Mouse (Mus musculus): ENCODE results near the gene Wdfy4. TPM values are rescaled to one million over a fixed set of nuclear protein-coding genes. Genes with fewer than 3 reads are reported as not detected.

Gene Wdfy4
- polyA plus RNA-seq, 1 experiment: 0.48 TPM

DNA sequence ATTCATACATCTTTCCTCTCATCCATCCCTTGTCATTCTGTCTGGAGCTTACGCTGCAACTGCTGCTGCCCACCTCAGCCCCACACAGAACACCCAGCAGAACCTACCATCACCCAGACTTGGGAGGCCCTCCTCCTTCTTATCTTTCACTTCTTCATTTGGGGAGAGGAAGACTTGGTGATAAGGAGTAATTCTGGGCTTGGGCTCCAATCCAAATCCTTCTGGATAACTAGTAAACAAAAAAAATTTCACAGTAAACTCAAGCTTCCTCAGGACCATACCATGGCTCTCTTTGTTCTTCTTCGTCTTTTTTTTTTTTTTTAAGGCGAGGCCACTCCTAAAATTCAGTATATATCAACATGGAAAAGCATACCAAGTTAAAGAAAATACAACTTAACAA, 112.0 kb downstream of the Wdfy4 start:
- Histone ChIP-seq H3K4me3 (ENCODE audit: insufficient read depth, low read depth, low read length) (no peak overlapping the region), H3K4me1 (ENCODE audit: control insufficient read depth, insufficient read depth, insufficient read length, low read length) (no peaks in the 10 kb centered on the region), H3K27ac (replicated peaks; ENCODE audit: low read depth, low read length) (no peak overlapping the region)

DNA sequence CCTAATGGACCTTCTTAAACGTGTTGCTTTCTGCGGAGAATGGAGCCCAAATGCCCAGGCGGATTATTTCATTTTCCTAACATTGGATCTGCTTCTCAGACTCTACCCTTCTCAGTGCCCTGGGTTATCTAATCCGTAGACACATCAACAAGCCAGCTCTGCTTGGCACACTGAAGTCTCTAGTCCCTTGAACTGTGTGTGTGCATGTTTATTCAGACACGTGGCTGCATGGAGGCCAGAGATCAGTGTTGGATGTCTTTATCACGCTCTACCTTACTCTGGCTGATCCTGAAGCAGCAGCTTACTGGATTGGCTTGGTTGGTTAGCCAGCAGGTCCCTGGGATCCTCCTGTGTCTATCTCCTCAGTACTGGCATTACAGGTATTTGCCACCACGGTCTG, 113.0 kb downstream of the Wdfy4 start:
- no peaks in the 10 kb centered on the region for H3K4me1 ChIP-seq (ENCODE audit: control insufficient read depth, insufficient read depth, insufficient read length, low read length)
- no peak overlapping the region for H3K4me3 ChIP-seq (ENCODE audit: insufficient read depth, low read depth, low read length)
- H3K27ac ChIP-seq (replicated peaks; ENCODE audit: low read depth, low read length): no peak overlapping the region

DNA sequence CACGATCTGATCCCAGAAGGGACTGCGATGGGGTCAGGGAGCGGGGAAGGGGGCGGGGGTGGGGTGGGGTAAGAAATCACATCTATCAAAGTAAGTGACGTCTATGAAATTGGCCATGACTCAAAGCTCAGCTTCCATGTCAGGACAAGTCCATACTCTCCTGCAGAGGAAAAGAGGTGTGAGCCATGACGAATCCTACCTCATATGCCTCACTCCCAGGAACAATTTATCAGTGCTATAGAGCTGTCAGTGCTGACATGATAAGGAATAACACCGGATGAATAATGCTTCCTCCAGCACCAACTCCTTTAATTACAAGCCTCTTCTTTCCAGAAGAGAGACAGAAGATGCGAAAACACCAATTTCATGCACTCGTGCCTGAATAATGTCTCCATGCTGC, 117.6 kb downstream of the Wdfy4 start:
- H3K4me1 ChIP-seq (ENCODE audit: control insufficient read depth, insufficient read depth, insufficient read length, low read length): no peaks in the 10 kb centered on the region
- H3K27ac ChIP-seq (replicated peaks; ENCODE audit: low read depth, low read length): no peak overlapping the region
- no peak overlapping the region for H3K4me3 ChIP-seq (ENCODE audit: insufficient read depth, low read depth, low read length)

DNA sequence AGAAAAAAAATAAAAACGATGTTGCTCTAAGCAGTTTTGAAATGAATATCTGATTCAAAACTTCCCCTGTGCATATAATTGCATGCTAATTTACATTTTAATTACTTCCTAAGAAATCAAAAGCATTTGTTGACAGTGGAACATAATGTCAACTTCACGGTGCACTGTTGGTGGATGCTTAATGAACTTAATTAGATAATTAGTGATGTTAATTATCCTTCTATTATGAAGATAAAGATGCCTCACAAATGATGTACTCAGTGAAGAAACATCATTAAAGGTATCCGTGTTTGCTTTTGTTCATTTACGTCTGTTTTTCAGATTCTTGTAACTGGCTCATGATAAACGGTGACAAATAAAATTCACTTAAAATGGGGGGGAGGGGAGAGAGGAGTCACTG, 122.3 kb downstream of the Wdfy4 start:
- no peak overlapping the region for H3K4me3 ChIP-seq (ENCODE audit: insufficient read depth, low read depth, low read length)
- no peak overlapping the region for H3K27ac ChIP-seq (replicated peaks; ENCODE audit: low read depth, low read length)
- H3K4me1 ChIP-seq (ENCODE audit: control insufficient read depth, insufficient read depth, insufficient read length, low read length): no peaks in the 10 kb centered on the region

DNA sequence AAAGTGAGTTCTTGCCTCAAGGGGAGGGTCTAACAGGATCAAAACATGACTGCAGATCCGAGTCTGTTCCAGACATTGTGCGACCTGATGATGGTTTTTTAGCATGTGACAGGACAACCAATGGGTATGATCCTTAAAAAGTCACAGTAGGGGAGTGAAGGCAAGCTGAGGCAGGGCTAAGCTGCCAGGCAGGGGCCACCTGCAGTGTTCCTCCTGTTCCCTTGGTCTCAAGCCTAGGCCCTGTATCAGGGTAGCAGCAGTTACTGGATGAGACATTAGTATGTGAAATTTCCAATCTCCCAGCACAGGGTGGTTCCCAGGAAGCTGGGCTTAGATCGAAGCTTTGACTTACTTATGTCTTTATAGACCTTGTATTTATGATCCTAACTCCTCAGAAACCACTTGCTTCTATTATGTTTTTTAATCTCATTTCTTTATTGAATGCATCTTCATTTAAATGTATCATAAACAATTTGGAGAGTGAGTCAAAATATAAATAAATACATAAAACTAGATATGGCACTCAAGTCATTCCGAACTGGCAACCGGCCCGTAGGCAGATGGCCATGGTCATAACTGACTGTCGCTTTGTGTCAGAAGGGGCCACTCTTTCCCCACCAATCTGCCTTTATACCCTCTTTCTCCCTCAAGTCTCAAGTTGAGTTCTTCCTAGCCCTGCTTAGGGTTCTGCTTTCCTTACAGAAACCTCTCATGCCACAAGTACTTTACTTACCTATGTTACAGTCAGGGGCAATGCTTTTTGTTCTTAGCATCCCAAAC, 126.2 kb downstream of the Wdfy4 start:
- Histone ChIP-seq H3K4me3 (ENCODE audit: insufficient read depth, low read depth, low read length) (no peak overlapping the region), H3K4me1 (ENCODE audit: control insufficient read depth, insufficient read depth, insufficient read length, low read length) (no peaks in the 10 kb centered on the region), H3K27ac (replicated peaks; ENCODE audit: low read depth, low read length) (no peak overlapping the region)

DNA sequence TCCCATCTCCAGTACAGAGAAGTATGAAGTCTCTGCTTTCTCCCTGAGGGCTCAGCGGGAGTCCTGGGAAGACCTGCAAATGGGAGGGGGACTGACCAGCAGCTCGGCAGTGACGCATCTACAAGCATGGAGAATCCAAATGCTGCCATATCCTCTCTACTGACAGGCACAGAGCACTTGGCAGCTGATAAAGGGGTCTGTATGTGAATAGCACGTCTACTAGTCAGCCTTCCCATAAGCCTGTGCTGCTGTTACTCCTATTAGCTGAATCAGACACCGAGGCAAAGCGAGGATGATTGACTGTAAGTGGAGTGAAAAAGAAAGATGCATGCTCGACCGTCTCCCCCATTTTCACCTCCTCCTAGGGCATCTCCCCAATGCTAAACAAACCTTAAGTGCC, 131.9 kb downstream of the Wdfy4 start:
- no peaks in the 10 kb centered on the region for H3K4me1 ChIP-seq (ENCODE audit: control insufficient read depth, insufficient read depth, insufficient read length, low read length)
- no peak overlapping the region for H3K27ac ChIP-seq (replicated peaks; ENCODE audit: low read depth, low read length)
- no peak overlapping the region for H3K4me3 ChIP-seq (ENCODE audit: insufficient read depth, low read depth, low read length)

DNA sequence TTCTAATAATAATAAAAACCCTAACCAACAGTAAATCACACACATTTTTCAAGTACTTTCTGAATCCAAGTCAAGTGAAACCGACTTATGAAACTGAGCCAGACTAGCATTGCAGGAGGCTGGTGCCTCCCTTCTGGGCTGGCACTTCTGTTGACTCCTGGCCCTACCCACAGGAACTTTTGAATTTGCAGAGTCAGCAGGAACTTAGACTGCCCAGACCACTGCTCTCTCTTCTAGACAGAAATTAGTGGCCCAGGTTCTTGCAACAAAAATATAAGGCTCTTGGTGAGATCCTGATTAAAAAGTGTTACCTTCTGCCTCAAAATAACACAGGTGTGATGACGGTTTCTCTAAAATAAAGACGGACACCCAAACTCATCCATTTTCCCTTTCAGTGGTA, 140.1 kb downstream of the Wdfy4 start:
- H3K27ac ChIP-seq (replicated peaks; ENCODE audit: low read depth, low read length): no peak overlapping the region
- H3K4me1 ChIP-seq (ENCODE audit: control insufficient read depth, insufficient read depth, insufficient read length, low read length): no peaks in the 10 kb centered on the region
- no peak overlapping the region for H3K4me3 ChIP-seq (ENCODE audit: insufficient read depth, low read depth, low read length)

DNA sequence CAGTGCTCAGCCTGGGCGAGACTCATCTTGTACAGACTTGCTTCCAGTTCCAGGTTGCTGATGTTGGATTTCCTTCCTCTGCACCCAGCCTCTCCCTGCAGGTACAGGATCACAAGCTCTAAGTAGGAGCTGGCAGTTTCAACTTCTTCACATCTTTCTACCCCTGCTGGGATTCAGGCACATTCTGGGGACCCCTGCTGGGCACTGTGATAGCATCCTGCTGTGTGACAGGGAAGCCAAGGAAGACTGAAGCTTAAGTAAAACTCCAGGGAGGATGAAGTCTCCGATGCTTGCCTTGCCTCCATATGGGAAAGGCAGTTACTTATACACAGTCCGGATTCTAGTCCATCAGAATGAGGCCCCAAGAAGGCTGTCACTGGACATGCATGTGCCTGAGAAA, 148.5 kb downstream of the Wdfy4 start:
- Histone ChIP-seq H3K4me1 (ENCODE audit: control insufficient read depth, insufficient read depth, insufficient read length, low read length) (no peaks in the 10 kb centered on the region), H3K27ac (replicated peaks; ENCODE audit: low read depth, low read length) (no peak overlapping the region), H3K4me3 (ENCODE audit: insufficient read depth, low read depth, low read length) (no peak overlapping the region)

DNA sequence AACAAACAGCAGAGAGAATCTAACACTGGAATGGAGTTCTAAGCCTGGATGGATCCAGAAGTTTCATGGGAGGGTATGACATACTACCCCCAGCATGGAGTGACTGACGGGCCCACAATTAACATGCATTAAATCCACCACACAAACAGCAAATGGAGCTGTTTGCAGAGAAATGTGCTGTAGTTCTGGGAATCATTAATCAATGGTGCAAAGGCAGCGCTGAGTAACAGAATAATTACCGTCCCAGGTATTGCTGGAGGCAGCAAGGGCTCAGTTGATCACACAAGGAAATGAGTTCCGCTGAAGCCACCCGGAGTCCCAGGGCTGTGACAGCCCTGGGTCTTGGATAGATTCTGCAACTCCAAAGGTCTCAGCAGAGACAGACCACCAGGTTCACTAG, 149.9 kb downstream of the Wdfy4 start:
- H3K27ac ChIP-seq (replicated peaks; ENCODE audit: low read depth, low read length): no peak overlapping the region
- no peaks in the 10 kb centered on the region for H3K4me1 ChIP-seq (ENCODE audit: control insufficient read depth, insufficient read depth, insufficient read length, low read length)
- H3K4me3 ChIP-seq (ENCODE audit: insufficient read depth, low read depth, low read length): no peak overlapping the region

DNA sequence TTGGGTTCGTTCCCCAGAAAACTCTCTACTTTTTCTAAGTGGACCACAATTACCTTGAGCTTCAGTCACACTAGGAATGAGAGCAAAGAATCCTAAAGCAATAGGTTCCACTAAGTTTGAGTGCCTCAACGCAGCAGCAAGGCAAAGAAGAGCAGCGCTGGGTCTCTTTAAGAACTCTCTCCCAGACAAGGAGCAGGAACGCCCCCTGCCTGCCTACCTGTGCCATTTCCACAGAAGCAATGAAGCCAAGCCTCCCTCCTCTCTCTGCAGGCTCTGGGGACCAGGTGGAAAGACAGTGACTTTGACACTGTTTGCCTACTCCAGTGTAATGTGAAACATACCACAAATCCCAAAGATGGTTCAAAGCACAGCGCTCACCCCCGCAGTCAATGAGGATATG, 151.9 kb downstream of the Wdfy4 start:
- Histone ChIP-seq H3K4me3 (ENCODE audit: insufficient read depth, low read depth, low read length) (no peak overlapping the region), H3K27ac (replicated peaks; ENCODE audit: low read depth, low read length) (no peak overlapping the region), H3K4me1 (ENCODE audit: control insufficient read depth, insufficient read depth, insufficient read length, low read length) (no peaks in the 10 kb centered on the region)

DNA sequence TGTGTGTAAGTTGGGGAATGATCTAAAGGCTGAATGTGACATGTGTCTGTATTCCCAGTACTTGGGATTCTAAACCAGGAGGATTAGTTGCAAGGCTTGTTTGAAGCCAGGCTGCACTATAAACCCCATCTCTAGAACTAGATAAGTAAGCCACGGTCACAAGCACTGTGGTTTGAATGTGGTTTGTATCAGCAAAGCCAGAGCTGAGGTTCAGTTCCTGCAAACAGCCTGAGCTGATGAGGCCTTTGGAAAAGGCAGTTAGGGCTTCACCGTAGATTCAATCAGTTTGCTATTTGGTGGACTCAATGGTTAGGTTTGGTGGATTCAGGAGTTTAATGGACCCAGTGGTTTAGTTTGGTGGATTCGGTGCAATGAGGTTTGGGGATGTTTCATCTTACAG, 154.5 kb downstream of the Wdfy4 start:
- Histone ChIP-seq H3K4me3 (ENCODE audit: insufficient read depth, low read depth, low read length) (no peak overlapping the region), H3K4me1 (ENCODE audit: control insufficient read depth, insufficient read depth, insufficient read length, low read length) (no peaks in the 10 kb centered on the region), H3K27ac (replicated peaks; ENCODE audit: low read depth, low read length) (no peak overlapping the region)

DNA sequence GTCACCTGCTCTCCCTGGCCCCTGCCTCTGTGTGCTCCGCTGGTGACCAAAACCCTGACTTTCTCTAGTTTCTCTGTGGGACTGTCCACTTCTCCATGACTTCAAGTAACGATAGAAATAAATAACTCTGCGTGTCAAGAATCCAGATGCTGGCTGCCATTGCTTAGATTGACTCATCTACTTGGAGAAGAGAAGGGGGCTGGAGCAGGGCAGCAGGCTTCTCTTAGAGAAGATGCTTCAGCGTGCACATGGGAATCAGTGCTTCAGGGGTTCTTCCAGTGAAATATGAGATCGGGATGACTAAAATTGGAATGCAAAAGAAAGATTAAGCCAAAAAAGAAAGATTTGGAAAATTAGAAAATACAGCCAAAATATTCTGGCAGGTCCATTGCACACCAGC, 165.7 kb downstream of the Wdfy4 start:
- Histone ChIP-seq H3K27ac (replicated peaks; ENCODE audit: low read depth, low read length) (no peak overlapping the region), H3K4me1 (ENCODE audit: control insufficient read depth, insufficient read depth, insufficient read length, low read length) (peaks cover 5% of the 10 kb centered on the region; the same call in 1 of the 2 replicates), H3K4me3 (ENCODE audit: insufficient read depth, low read depth, low read length) (no peak overlapping the region)

DNA sequence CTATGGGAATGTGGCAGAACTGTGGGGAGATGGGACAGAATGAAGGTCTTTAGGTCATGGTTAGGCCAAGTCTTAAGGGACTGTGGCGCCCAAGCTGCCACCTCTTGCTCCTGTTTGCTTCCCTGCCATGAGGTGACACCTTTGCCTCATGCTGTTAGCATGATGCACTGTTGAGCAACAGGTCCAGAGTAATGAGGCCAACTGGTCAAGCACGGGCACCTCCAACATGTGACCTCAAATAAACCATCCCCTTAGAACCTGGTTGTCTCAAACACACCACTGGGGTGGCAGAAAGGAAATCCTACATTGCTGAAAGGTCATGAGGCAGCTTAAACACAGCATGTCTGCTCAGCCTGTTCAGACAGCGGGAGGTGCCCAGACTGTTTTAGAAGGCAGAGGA, 166.3 kb downstream of the Wdfy4 start:
- Histone ChIP-seq H3K27ac (replicated peaks; ENCODE audit: low read depth, low read length) (no peak overlapping the region), H3K4me3 (ENCODE audit: insufficient read depth, low read depth, low read length) (no peak overlapping the region), H3K4me1 (ENCODE audit: control insufficient read depth, insufficient read depth, insufficient read length, low read length) (peaks cover 5% of the 10 kb centered on the region; the same call in 1 of the 2 replicates)

DNA sequence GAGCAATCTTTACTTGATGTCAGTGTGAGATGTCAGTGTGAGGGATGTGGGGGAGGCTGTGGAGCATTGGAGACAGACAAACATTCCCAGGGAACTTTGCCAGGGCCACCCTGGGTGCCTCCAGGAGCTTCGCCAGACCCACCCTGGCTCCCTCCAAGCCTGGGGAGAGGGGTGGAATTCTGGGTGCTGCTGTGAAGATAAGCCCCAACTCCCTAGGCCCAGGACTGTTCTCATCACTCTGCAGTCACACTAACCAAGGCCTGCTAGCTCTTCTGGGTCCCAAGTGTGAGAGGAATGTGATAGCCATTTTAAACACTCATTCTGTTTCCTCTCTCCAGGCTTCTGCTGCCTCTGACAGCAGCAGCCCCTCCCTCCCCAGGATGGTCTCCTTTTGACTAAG, 177.7 kb downstream of the Wdfy4 start:
- H3K27ac ChIP-seq (replicated peaks; ENCODE audit: low read depth, low read length): no peak overlapping the region
- H3K4me1 ChIP-seq (ENCODE audit: control insufficient read depth, insufficient read depth, insufficient read length, low read length): no peaks in the 10 kb centered on the region
- no peak overlapping the region for H3K4me3 ChIP-seq (ENCODE audit: insufficient read depth, low read depth, low read length)

DNA sequence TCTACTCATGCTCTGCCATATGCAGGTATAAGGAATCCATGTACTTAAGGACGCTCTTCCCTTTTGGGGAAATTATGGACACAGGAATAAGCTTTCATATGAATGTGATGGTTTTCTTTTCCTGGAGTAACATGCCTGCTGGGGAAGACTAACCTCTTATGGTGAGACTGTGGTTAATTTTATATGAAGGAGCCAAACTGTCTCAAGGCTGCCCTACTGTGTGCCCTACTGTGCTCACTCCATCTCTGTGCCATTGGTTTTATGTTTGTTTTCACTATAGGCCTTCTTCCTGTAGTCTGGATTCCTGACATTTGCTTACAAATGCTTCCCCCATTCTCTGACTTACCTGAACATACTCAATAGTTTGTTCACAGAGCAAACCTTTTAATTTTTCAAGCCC, 180.2 kb downstream of the Wdfy4 start:
- Histone ChIP-seq H3K4me1 (ENCODE audit: control insufficient read depth, insufficient read depth, insufficient read length, low read length) (no peaks in the 10 kb centered on the region), H3K4me3 (ENCODE audit: insufficient read depth, low read depth, low read length) (no peak overlapping the region), H3K27ac (replicated peaks; ENCODE audit: low read depth, low read length) (no peak overlapping the region)

DNA sequence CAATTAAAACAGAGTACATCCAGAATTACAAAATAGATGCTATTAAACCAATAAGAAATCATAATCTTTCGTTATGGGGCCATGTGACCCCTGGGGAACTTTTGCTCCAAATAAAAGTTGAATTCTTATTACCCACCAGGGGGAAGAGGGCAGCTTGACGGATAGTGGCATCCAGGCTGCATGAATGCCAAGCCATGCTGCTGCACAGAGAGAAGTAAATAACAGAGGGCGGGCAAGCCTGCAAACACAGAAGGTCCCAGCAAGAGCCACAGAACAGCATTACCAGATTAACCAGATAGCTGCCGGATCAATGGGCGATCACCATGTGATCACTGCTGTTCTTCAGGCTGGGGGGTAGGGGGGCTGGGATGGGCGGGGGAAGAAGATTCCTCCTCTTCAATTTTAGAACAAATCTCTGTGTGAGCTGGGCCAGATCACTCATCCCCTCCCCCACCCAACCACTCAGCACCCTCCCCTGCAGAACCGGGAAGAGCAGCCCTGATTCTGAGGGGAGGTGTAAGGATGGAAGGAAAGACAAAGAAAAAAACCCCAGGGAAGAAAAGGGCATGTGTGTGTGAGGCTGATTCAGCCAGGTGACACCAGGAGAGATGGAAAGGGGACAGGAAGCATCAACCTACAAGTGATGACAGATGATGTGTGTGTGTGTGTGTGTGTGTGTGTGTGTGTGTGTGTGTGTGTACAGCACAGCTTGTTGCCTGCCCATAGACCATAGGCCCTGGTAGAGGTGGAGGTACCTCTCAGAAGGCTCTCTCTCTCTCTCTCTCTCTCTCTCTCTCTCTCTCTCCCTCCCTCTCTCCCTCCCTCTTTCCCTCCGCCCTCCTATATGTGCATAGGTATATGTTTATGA, 185.0 kb downstream of the Wdfy4 start:
- Histone ChIP-seq H3K4me1 (ENCODE audit: control insufficient read depth, insufficient read depth, insufficient read length, low read length) (no peaks in the 10 kb centered on the region), H3K27ac (replicated peaks; ENCODE audit: low read depth, low read length) (no peak overlapping the region), H3K4me3 (ENCODE audit: insufficient read depth, low read depth, low read length) (no peak overlapping the region)
